Mouse (Mus musculus) hindbrain, embryonic 12.5 days (tissue): ENCODE data around the gene Col27a1. TPM values are rescaled to one million over a fixed set of nuclear protein-coding genes. Genes with fewer than 3 reads are reported as not detected.
"Not testable (repeated sequence)": the region's sequence is repeated elsewhere in the genome, so short reads cannot be mapped to it uniquely, and the experiment has no call there.

Experiments
- ATAC-seq: fragments of 200-750 bp; cut with Nextera tagmentation; 2 replicates; pipeline ENCODE4 v1.8.0; 2017; ENCODE audit warnings: moderate TSS enrichment; ENCODE audit not compliant: low FRiP score
- H3K27ac ChIP-seq: fragments of 300-500 bp; sonication (generic); 2 replicates; pipeline ENCODE4 v1.5.1; 2016; ENCODE audit warnings: mild to moderate bottlenecking
- H3K27me3 ChIP-seq: fragments of 300-500 bp; sonication (generic); 2 replicates; pipeline ENCODE4 v1.6.1; 2016; ENCODE audit warnings: mild to moderate bottlenecking
- H3K36me3 ChIP-seq: fragments of 300-500 bp; sonication (generic); 2 replicates; pipeline ENCODE4 v1.6.1; 2016; ENCODE audit warnings: mild to moderate bottlenecking
- H3K4me1 ChIP-seq: fragments of 300-500 bp; sonication (generic); 2 replicates; pipeline ENCODE4 v1.6.1; 2016
- H3K4me2 ChIP-seq: fragments of 300-500 bp; sonication (generic); replicated peaks from 2 replicates; pipeline ENCODE4 v1.6.1; 2016; ENCODE audit warnings: mild to moderate bottlenecking
- H3K4me3 ChIP-seq: fragments of 300-500 bp; sonication (generic); 2 replicates; pipeline ENCODE4 v1.5.1; 2016; ENCODE audit warnings: mild to moderate bottlenecking
- H3K9ac ChIP-seq: fragments of 300-500 bp; sonication (generic); 2 replicates; pipeline ENCODE4 v1.6.1; 2016; ENCODE audit warnings: mild to moderate bottlenecking, moderate library complexity
- H3K9me3 ChIP-seq: fragments of 300-500 bp; sonication (generic); replicated peaks from 2 replicates; pipeline ENCODE4 v1.6.1; 2016; ENCODE audit warnings: mild to moderate bottlenecking
- WGBS: fragments of 180-500 bp; shearing (Covaris S2); methylation state at CpG from one replicate; pipeline ENCODE4 v1.1.7; 2016; 5-methylcytosine and 5-hydroxymethylcytosine counted together
- polyA plus RNA-seq: library from polyadenylated mRNA; unstranded; fragments of >200 nt; fragmentation: Nextera tagmentation; extraction: Ambion mirVana; gene quantifications from 2 replicates; pipeline ENCODE4 v1.2.1, GENCODE M21; 2016

Gene Col27a1
- polyA plus RNA-seq, 1 experiment from 2014 or later = 10.5 TPM

- 63% methylated on average over 3 of the region's 3 CpGs for WGBS
- Histone ChIP-seq H3K4me3 (no peak overlapping the region), H3K4me2 (no peak overlapping the region), H3K9me3 (no peaks in the 10 kb centered on the region), H3K9ac (no peak overlapping the region), H3K4me1 (no peaks in the 10 kb centered on the region), H3K36me3 (no peaks in the 10 kb centered on the region), H3K27ac (no peak overlapping the region), H3K27me3 (no peaks in the 10 kb centered on the region)
- ATAC-seq = no peak
These were observed 82.5 kb downstream of the Col27a1 start for GRCm38 (mm10) chr4:63296263-63296662.

GRCm38 (mm10) chr4:63296876-63297275, 83.1 kb downstream of the Col27a1 start:
- Histone ChIP-seq H3K9me3 (no peaks in the 10 kb centered on the region), H3K9ac (no peak overlapping the region), H3K4me1 (no peaks in the 10 kb centered on the region), H3K4me3 (no peak overlapping the region), H3K36me3 (no peaks in the 10 kb centered on the region), H3K4me2 (no peak overlapping the region), H3K27ac (no peak overlapping the region), H3K27me3 (no peaks in the 10 kb centered on the region)
- WGBS = 78% methylated on average over 8 of the region's 8 CpGs
- no peak for ATAC-seq

GRCm38 (mm10) chr4:63298191-63298590, 84.4 kb downstream of the Col27a1 start:
- no peaks in the 10 kb centered on the region for H3K36me3 ChIP-seq
- no peak overlapping the region for H3K27ac ChIP-seq
- H3K4me3 ChIP-seq = no peak overlapping the region
- no peak overlapping the region for H3K9ac ChIP-seq
- no peak overlapping the region for H3K4me2 ChIP-seq
- no peaks in the 10 kb centered on the region for H3K4me1 ChIP-seq
- H3K27me3 ChIP-seq = no peaks in the 10 kb centered on the region
- WGBS = 90% methylated on average over 8 of the region's 8 CpGs
- no peaks in the 10 kb centered on the region for H3K9me3 ChIP-seq
- ATAC-seq = no peak

- no peaks in the 10 kb centered on the region for H3K36me3 ChIP-seq
- H3K9me3 ChIP-seq = no peaks in the 10 kb centered on the region
- 0 out of 2 replicates have a peak, but pooled peaks cover 2% of the 10 kb centered on the region for H3K27me3 ChIP-seq
- H3K4me1 ChIP-seq = no peaks in the 10 kb centered on the region
- ATAC-seq = no peak
- H3K4me2 ChIP-seq = no peak overlapping the region
- H3K9ac ChIP-seq = no peak overlapping the region
- no peak overlapping the region for H3K27ac ChIP-seq
- no peak overlapping the region for H3K4me3 ChIP-seq
- 56% methylated on average over 4 of the region's 4 CpGs for WGBS
These were observed 88.8 kb downstream of the Col27a1 start for GRCm38 (mm10) chr4:63302641-63303040.

GRCm38 (mm10) chr4:63307175-63308062, 93.6 kb downstream of the Col27a1 start:
- H3K27ac ChIP-seq = no peak overlapping the region
- H3K4me1 ChIP-seq = no peaks in the 10 kb centered on the region
- H3K4me3 ChIP-seq = no peak overlapping the region
- H3K4me2 ChIP-seq = no peak overlapping the region
- 31% methylated on average over 21 of the region's 21 CpGs for WGBS
- 0 out of 2 replicates have a peak, but pooled peaks cover 2% of the 10 kb centered on the region for H3K27me3 ChIP-seq
- no peak overlapping the region for H3K9ac ChIP-seq
- H3K9me3 ChIP-seq = no peaks in the 10 kb centered on the region
- peak; percentile 63 for ATAC-seq
- H3K36me3 ChIP-seq = no peaks in the 10 kb centered on the region

- no peak for ATAC-seq
- no peaks in the 10 kb centered on the region for H3K9me3 ChIP-seq
- no peak overlapping the region for H3K27ac ChIP-seq
- 0 out of 2 replicates have a peak, but pooled peaks cover 2% of the 10 kb centered on the region for H3K27me3 ChIP-seq
- H3K4me1 ChIP-seq = no peaks in the 10 kb centered on the region
- H3K4me3 ChIP-seq = no peak overlapping the region
- H3K9ac ChIP-seq = no peak overlapping the region
- WGBS = 81% methylated on average over 3 of the region's 3 CpGs
- no peak overlapping the region for H3K4me2 ChIP-seq
- H3K36me3 ChIP-seq = no peaks in the 10 kb centered on the region
These were observed 94.5 kb downstream of the Col27a1 start for GRCm38 (mm10) chr4:63308316-63308715.

- H3K4me1 ChIP-seq = no peaks in the 10 kb centered on the region
- no peak overlapping the region for H3K9ac ChIP-seq
- no peak for ATAC-seq
- H3K9me3 ChIP-seq = no peaks in the 10 kb centered on the region
- no peak overlapping the region for H3K4me3 ChIP-seq
- H3K27ac ChIP-seq = no peak overlapping the region
- 0 out of 2 replicates have a peak, but pooled peaks cover 2% of the 10 kb centered on the region for H3K27me3 ChIP-seq
- no peak overlapping the region for H3K4me2 ChIP-seq
- no peaks in the 10 kb centered on the region for H3K36me3 ChIP-seq
- WGBS = 67% methylated on average over 10 of the region's 10 CpGs
These were observed 96.5 kb downstream of the Col27a1 start for GRCm38 (mm10) chr4:63310247-63310855.

- H3K27me3 ChIP-seq = 0 out of 2 replicates have a peak, but pooled peaks cover 2% of the 10 kb centered on the region
- no peaks in the 10 kb centered on the region for H3K9me3 ChIP-seq
- H3K36me3 ChIP-seq = no peaks in the 10 kb centered on the region
- no peak overlapping the region for H3K4me2 ChIP-seq
- H3K27ac ChIP-seq = no peak overlapping the region
- no peak for ATAC-seq
- no peak overlapping the region for H3K4me3 ChIP-seq
- no peaks in the 10 kb centered on the region for H3K4me1 ChIP-seq
- 92% methylated on average over 7 of the region's 7 CpGs for WGBS
- no peak overlapping the region for H3K9ac ChIP-seq
These were observed 97.6 kb downstream of the Col27a1 start for GRCm38 (mm10) chr4:63311426-63311825.

GRCm38 (mm10) chr4:63314063-63314462, 100.3 kb downstream of the Col27a1 start:
- H3K4me1 ChIP-seq = no peaks in the 10 kb centered on the region
- H3K9me3 ChIP-seq = no peaks in the 10 kb centered on the region
- no peak overlapping the region for H3K27ac ChIP-seq
- no peaks in the 10 kb centered on the region for H3K27me3 ChIP-seq
- H3K36me3 ChIP-seq = no peaks in the 10 kb centered on the region
- 76% methylated on average over 5 of the region's 5 CpGs for WGBS
- no peak overlapping the region for H3K4me3 ChIP-seq
- no peak overlapping the region for H3K4me2 ChIP-seq
- no peak for ATAC-seq
- no peak overlapping the region for H3K9ac ChIP-seq

GRCm38 (mm10) chr4:63316076-63316746, 102.4 kb downstream of the Col27a1 start:
- Histone ChIP-seq H3K4me2 (no peak overlapping the region), H3K27me3 (no peaks in the 10 kb centered on the region), H3K9me3 (no peaks in the 10 kb centered on the region), H3K4me1 (no peaks in the 10 kb centered on the region), H3K4me3 (no peak overlapping the region), H3K27ac (no peak overlapping the region), H3K36me3 (no peaks in the 10 kb centered on the region), H3K9ac (no peak overlapping the region)
- 65% methylated on average over 9 of the region's 9 CpGs for WGBS
- ATAC-seq = no peak

GRCm38 (mm10) chr4:63319566-63319965, 105.8 kb downstream of the Col27a1 start:
- ATAC-seq, H3K9ac ChIP-seq, H3K27ac ChIP-seq, H3K27me3 ChIP-seq, H3K4me2 ChIP-seq, H3K4me3 ChIP-seq, H3K4me1 ChIP-seq, H3K9me3 ChIP-seq: not testable (repeated sequence)
- peaks cover 16% of the 10 kb centered on the region; the same call in 1 of the 2 replicates for H3K36me3 ChIP-seq
- 32% methylated on average over 3 of the region's 3 CpGs for WGBS

GRCm38 (mm10) chr4:63323275-63323815, 109.5 kb downstream of the Col27a1 start:
- no peak overlapping the region for H3K27ac ChIP-seq
- no peak overlapping the region for H3K4me2 ChIP-seq
- H3K27me3 ChIP-seq = no peaks in the 10 kb centered on the region
- no peak for ATAC-seq
- H3K4me3 ChIP-seq = no peak overlapping the region
- H3K9me3 ChIP-seq = no peaks in the 10 kb centered on the region
- H3K36me3 ChIP-seq = peaks cover 16% of the 10 kb centered on the region; the same call in 1 of the 2 replicates
- no peaks in the 10 kb centered on the region; the same call in 1 of the 2 replicates for H3K4me1 ChIP-seq
- WGBS = 80% methylated on average over 8 of the region's 8 CpGs
- H3K9ac ChIP-seq = no peak overlapping the region
